Mouse (Mus musculus): Measurements from ENCODE around the gene H2-M3.
"Not testable (repeated sequence)": the region's sequence is repeated elsewhere in the genome, so short reads cannot be mapped to it uniquely, and the experiment has no call there.

DNA sequence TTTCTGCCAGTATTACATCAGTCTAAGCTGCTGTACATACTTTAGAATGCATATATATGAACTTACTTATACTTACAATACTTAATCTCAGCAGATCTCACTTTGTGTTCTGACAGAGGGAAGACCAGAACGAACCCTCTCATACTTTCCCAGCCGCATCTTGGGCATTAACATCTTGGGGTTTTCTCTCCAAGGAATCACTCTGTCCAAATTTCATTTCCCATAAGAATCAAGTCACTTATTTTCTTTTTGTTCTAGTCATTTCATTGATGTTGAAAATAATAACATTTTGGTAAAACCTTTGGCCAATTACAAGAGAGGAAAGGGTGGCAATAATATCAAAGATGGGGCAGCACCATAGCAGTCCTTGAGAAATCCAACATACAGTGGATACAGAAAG lies 32.8 kb upstream of the H2-M3 start, which contains the start of gene Olfr97:
- not testable (repeated sequence) for TF ChIP-seq CTCF (IDR thresholded peaks at IDR 0.05; ENCODE audit: low read depth, low read length); POLR2A (IDR thresholded peaks at IDR 0.05; ENCODE audit: extremely low read depth, insufficient read depth, low read length)

All from liver, adult 2 months (tissue).